Mouse (Mus musculus) left cerebral cortex, postnatal 10 days (tissue): ENCODE data around the gene Stfa2l1. TPM values are rescaled to one million over a fixed set of nuclear protein-coding genes. Genes with fewer than 3 reads are reported as not detected.
"Not testable (repeated sequence)": the region's sequence is repeated elsewhere in the genome, so short reads cannot be mapped to it uniquely, and the experiment has no call there.

Experiments
- DNase-seq, 2 experiments: peaks; one replicate each; pipeline ENCODE4 v3.0.0; 2021 to 2022; ENCODE audit warnings: low spot score in 2 of 2, mixed read lengths in 1 of 2; ENCODE audit errors: extremely low spot score in 1 of 2
- intact Hi-C: fragments of 180-260 bp; cut with DNase I; formaldehyde crosslinking; loops from one replicate; pipeline ENCODE4 v1.15.1; 2025
- total RNA-seq, 2 experiments: library from RNA; stranded (reverse); gene quantifications; 2 replicates each; pipeline ENCODE4 v1.2.3; 2021

The Stfa2l1 gene
- not detected for total RNA-seq

DNA sequence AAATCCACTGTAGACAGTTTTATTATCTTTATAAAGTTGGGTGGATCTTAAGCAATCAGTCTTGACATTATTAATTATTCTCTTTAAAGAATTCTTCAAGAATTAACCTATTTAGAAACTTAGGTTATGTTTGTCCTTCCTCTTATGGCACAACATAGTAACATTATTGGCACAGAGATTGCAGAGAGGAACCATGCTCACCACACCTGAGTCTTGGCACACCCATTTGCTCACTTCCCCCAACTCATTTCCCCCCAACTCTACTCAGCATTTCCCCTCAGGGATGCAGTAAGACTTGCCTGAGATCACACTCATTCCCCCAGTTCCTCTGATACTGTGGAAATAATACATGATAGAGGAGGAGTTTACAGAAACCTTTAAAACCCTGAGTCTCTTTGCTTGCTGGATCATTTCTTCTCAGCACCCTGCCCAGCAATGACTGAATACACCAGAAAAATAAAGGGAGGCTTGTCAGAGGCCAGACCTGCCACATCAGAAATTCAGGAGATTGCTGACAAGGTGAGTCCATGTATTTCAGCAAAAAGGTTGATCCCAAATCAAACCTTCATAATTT lies at the start of gene Stfa2l1:
TSS of gene Stfa2l1 (plus strand) at position 410 of the 574 bp plus-strand sequence.
- intact Hi-C loops, result no loop called here
- no peak for DNase-seq

DNA sequence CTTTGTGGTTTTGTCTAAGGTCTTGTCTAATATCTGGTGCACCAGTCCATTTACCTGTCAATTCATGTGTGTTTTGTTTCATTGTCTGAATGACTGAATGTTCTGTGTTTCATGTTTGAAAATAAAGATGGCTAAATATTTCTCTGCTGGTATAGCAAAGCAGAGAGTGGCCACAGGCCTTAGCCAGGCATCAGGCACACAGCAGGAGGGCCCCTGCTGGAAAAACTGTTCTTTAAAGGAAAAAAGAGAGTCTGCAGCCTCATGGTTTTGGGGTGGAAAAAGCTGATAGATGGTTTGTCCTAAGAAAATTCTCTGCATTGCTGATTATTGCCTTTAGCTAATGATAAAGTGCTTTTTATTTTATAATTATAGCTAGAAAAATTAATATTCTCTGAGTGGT lies 45.1 kb upstream of the Stfa2l1 start:
- intact Hi-C loops, DNase-seq: not testable (repeated sequence)

DNA sequence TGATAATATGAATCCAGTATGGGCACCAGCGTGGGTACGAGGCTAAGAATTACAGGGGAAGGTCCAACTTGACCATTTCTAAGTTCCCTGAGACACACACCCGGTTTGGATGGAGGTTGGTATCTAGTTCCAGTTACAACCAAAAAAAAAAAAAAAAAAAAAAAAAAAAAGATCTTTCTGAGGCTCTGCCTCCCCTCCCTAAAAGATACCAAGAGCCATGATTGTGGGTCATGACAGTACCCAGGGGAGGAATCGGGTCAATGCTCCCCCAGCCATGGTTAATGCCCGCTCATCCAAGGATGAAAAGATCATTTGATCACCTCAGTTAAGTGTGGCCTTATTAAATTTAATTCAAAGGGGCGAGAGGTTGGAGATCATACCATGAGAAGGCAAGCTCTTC lies 40.9 kb upstream of the Stfa2l1 start:
- intact Hi-C loops, DNase-seq: not testable (repeated sequence)

DNA sequence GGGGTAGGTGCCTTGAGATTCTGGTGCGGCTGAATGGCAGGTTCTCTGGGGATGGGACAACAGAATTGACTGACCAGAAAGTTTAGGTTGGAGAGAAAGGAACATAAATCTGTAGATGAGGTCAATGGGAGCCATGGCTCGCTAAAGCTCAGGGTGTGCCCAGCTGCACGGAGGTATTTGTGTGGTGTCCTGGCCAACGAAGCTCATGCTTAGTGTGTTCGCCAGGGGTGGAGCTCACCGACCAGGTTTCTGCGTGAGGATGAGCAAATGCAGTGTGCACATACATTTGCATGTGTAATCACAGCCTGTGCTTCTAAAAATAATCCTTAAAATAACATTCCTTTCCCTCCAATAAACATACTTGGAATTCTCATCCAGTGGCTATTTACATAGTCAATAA lies 28.5 kb upstream of the Stfa2l1 start:
- DNase-seq, result no peak
- intact Hi-C loops, result no loop called here

DNA sequence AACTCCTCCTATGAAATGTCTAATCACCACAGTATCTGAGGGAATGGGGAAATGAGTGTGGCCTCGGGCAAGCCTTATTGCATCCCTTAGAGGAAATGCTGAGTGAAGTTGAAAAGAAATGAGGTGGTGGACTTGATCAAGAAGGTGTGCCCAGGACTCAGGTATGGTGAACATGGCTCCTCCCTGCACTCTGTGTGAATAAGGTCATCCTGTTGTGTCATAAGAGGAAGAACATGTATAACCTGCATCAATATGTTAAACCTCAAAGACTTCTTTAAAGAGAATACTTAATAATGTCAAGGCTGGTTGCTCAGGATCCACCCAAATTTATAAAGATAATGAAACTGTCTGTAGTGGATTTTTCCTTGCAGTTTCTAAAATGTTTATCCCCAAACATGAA lies 25.5 kb upstream of the Stfa2l1 start, which contains the start of gene Csta1:
TSS of gene Csta1 (minus strand) at position 101 of the 400 bp plus-strand sequence.
- DNase-seq, result no peak
- intact Hi-C loops, result no loop called here

DNA sequence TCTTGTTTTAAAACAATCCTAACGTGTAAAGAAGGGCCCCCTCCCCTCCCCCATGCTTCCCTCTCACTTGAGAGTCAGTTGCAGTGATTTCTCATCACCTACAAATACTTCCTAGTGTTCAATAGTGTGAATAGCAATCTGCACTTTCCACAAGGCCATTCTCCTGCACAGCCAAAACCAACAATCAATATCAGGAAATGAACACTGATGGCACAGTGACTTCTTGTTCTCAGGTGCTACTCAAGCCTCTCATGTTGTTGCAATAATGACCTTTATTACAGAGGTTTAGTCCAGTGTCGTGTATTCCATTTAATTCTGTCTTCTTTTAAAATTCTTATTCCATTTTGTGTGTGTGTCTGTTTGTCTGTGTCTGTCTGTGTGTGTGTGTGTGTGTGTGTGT lies 18.4 kb upstream of the Stfa2l1 start:
- intact Hi-C loops, result no loop called here
- DNase-seq, result no peak

DNA sequence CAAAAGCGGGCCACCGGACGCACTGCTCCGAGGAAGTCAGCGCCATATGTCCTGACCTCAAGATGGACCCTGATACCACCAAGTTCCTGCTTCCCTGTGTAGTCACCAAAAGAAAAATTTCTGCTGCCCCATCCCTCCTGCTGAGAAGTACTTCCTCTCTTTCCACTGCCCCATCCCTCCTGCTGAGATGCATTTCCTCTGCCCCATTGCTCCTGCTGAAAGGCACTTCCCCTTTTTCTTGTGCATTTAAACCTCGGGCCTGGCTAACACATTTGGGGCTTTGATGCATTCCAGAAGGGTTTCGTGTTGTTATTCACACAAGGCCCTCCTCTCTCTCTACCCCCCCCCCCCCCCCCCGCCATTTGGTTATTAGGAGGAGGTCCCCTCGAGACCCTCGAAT lies 11.2 kb downstream of the Stfa2l1 start:
- DNase-seq, intact Hi-C loops: not testable (repeated sequence)

DNA sequence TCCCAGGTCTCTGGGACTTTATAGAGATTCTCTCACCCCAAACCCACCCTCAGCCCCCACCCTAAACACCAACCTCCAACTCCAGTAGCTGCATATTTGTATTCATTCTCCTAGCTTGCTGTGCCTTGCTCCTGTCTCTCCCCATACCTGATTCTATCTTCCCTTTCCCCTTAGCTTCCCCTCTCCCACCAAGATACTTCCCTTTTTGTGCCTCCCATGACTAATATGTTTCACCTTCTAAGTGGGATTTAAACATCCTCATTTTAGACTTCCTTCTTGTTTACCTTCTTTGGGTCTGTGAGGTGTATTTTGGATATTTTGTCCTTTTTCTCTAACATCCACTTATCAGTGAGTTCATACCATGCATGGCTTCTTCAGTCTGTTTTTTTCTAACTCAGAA lies 19.5 kb downstream of the Stfa2l1 start:
- intact Hi-C loops, result no loop called here
- DNase-seq, result no peak

DNA sequence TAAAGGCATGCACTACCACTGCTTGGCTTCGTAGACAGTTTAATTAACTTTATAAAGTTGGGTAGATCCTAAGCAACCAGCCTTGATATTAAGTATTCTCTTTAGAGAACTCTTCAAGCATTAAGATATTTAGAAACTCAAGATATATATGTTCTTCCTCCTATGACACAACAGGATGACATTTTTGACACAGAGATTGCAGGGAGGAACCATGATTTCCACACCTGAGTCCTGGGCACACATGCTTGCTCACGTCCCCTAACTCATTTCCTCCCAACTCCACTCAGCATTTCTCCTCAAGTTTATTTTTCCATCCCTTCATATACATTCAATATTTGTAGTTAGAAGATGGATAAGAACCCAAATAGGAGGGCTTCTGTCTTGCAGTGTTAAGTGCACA lies 23.3 kb downstream of the Stfa2l1 start:
- no peak for DNase-seq
- intact Hi-C loops, result no loop called here

DNA sequence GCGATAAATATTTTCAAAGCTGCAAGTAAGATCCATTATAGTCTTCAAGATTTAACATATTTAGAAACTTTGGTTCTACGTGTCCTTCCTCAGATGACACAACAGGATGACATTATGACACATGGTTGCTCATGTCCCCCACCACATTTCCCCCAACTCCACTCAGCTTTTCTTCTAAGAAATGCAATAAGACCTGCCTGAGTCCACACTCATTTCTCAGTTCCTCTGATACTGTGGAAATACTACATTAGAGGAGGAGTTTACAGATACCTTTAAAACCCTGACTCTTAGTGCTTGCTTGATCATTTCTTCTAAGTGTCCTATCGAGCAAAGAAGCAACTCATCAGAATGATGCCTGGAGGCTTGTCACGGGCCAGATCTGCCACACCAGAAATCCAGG lies 27.3 kb downstream of the Stfa2l1 start, which contains the start of gene Gm5483:
TSS of gene Gm5483 (plus strand) at position 301 of the 400 bp plus-strand sequence.
- intact Hi-C loops, DNase-seq: not testable (repeated sequence)

DNA sequence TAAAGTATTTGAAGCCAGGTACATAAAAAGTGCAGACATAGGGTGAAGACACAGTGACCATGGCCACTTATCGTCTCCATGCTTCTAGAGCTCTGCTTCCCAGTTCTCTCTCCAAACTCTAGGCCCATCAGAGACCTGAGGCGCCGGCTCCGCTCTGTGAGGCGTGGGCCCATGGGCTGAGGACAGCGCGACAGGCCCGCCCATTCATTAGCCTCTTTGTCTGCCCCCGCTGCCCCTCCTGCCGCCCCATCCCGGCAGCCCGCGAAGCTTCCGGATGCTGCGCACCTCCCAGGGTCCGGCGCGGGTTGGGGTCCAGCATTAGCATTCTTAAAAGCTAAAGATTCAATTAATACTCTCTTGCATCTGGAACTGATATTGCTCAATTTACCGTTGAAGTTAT lies 42.6 kb downstream of the Stfa2l1 start:
- DNase-seq, result peak in 1 of 2 experiments; percentile 14
- intact Hi-C loops, result no loop called here

DNA sequence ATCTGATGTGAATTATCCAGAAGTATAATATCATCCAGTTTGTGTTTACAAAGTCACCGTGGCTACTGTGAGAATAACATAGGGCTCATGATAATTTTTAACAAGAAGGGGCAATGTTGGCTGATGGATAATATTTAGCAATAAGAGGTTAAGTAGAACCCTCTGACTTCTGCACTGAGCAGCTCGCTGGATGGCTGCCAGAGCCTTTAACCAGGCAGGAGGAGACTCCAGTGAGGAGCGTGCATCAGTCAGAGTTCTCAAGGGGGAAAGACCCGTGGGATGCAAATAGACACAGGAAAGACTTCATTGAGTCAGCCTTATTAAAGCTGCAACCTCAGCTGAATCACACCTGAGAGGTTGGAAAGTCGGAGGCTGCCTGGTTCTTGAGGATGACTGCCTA lies 47.2 kb downstream of the Stfa2l1 start:
- intact Hi-C loops, result no loop called here

DNA sequence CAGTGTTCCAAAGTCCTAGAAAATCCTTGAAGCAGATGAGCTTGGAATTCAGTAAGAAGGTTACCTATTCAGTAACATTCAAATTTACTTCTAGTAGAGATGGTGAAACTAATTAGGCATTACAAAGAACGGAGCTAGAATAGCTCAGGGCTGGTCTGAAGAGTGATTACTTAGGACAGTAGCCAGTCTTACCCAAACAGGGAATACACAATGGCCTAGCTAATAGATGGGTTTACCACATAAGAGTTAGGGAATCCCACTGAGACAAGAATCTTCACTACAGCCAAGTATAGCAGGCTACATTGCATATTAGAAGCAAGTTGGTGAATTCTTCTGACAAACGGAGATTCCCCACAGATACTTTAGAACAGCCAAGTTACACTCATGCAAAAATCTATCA lies 49.1 kb downstream of the Stfa2l1 start:
- DNase-seq, intact Hi-C loops: not testable (repeated sequence)

More for the DNA sequence above, 47.2 kb downstream of the Stfa2l1 start:
- no peak for DNase-seq

DNA sequence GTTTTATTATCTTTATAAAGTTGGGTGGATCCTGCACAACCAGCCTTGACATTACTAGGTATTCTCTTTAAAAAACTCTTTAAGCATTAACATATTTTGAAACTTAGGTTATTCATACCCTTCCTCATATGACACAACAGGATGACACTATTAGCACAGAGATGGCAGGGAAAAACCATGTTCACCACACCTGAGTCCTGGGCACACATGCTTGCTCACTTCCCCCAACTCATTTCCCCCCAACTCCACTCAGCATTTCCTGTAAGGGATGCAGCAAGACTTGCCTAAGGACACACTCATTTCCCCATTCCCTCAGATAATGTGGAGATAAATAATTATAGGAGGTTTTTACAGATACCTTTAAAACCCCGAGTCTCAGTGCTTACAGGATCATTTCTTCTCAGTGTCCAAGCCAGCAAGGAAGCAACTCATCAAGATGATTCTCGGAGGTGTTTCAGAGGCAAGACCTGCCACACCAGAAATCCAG lies 53.4 kb downstream of the Stfa2l1 start, which contains the start of gene Gm5416:
TSS of gene Gm5416 (plus strand) at position 437 of the 487 bp plus-strand sequence.
- intact Hi-C loops, result no loop called here
- DNase-seq, result no peak

Other genes with a start within 250 kb of the Stfa2l1 start
- gene Parp9, start 218.3 kb upstream of the Stfa2l1 start, total RNA-seq, result 1 to 10 TPM; 1.7 to 2.9 TPM
- gene Dtx3l, start 217.7 kb upstream of the Stfa2l1 start, total RNA-seq, result 1 to 10 TPM; 1.8 to 2.1 TPM
- gene Kpna1, start 178.1 kb upstream of the Stfa2l1 start, total RNA-seq, result 100 to 1,000 TPM in 1 of 2 experiments, 10 to 100 TPM in 1; 92.4 to 104 TPM
- gene Wdr5b, start 115.6 kb upstream of the Stfa2l1 start, total RNA-seq, result 1 to 10 TPM; 4.7 to 5.7 TPM
- 10 to 100 TPM; 68.0 to 72.2 TPM for gene Fam162a, start 85.2 kb upstream of the Stfa2l1 start, total RNA-seq
- gene Ccdc58, start 85.1 kb upstream of the Stfa2l1 start, total RNA-seq, result 10 to 100 TPM; 20.0 to 23.5 TPM
- gene Csta1, start 25.6 kb upstream of the Stfa2l1 start, total RNA-seq, result not detected
- gene Gm5483, start 27.4 kb downstream of the Stfa2l1 start, total RNA-seq, result not detected
- gene Gm5416, start 53.6 kb downstream of the Stfa2l1 start, total RNA-seq, result not detected
- gene 2010005H15Rik, start 64.7 kb downstream of the Stfa2l1 start, total RNA-seq, result not detected
- not detected for gene Stfa1, start 120.1 kb downstream of the Stfa2l1 start, total RNA-seq
- gene BC117090, start 177.5 kb downstream of the Stfa2l1 start, total RNA-seq, result not detected
- gene BC100530, start 210.9 kb downstream of the Stfa2l1 start, total RNA-seq, result not detected